Mouse (Mus musculus) c-Kit-positive CD71-positive TER-119-positive erythroid progenitor cells, embryonic 14.5 days (primary cell): ENCODE measurements around the gene Il1rap.

Source experiments
- DNase-seq: peaks from one replicate; pipeline ENCODE4 v3.0.0-alpha.2; 2013; ENCODE audit warnings: low spot score

Gene Il1rap

GRCm38 (mm10) chr16:26728139-26728538 is 146.6 kb downstream of the Il1rap start:
- DNase-seq = no peak

GRCm38 (mm10) chr16:26730941-26731340 is 149.4 kb downstream of the Il1rap start:
- DNase-seq = no peak

- no peak for DNase-seq
These were observed 151.1 kb downstream of the Il1rap start for GRCm38 (mm10) chr16:26732566-26732965.

- DNase-seq = no peak
These were observed 174.1 kb downstream of the Il1rap start for GRCm38 (mm10) chr16:26755381-26756155.

GRCm38 (mm10) chr16:26775976-26776375 is 194.5 kb downstream of the Il1rap start:
- no peak for DNase-seq

GRCm38 (mm10) chr16:26777132-26777531 is 195.6 kb downstream of the Il1rap start:
- no peak for DNase-seq
